Mouse (Mus musculus) urinary bladder, postnatal 10 days (tissue): ENCODE results near the gene Fam185a.

Experiments
- DNase-seq: peaks from one replicate; pipeline ENCODE4 v3.0.0; 2022; ENCODE audit warnings: low spot score

Fam185a gene

GRCm38 (mm10) chr5:21493294-21493999 is 68.7 kb downstream of the Fam185a start:
- no peak for DNase-seq

GRCm38 (mm10) chr5:21494781-21495180 is 70.0 kb downstream of the Fam185a start:
- no peak for DNase-seq

GRCm38 (mm10) chr5:21496321-21496720 is 71.6 kb downstream of the Fam185a start:
- DNase-seq = no peak

- no peak for DNase-seq
These were observed 72.1 kb downstream of the Fam185a start for GRCm38 (mm10) chr5:21496881-21497280.

- no peak for DNase-seq
These were observed 73.7 kb downstream of the Fam185a start for GRCm38 (mm10) chr5:21498490-21498889.

GRCm38 (mm10) chr5:21498925-21499324 is 74.2 kb downstream of the Fam185a start:
- no peak for DNase-seq

- DNase-seq = no peak
These were observed 75.4 kb downstream of the Fam185a start for GRCm38 (mm10) chr5:21500133-21500532.

GRCm38 (mm10) chr5:21500941-21501340 is 76.2 kb downstream of the Fam185a start:
- no peak for DNase-seq

- DNase-seq = no peak
These were observed 78.3 kb downstream of the Fam185a start for GRCm38 (mm10) chr5:21502936-21503610.

- no peak for DNase-seq
These were observed 80.4 kb downstream of the Fam185a start for GRCm38 (mm10) chr5:21505159-21505558.

- no peak for DNase-seq
These were observed 82.1 kb downstream of the Fam185a start for GRCm38 (mm10) chr5:21506887-21507286.

- no peak for DNase-seq
These were observed 85.0 kb downstream of the Fam185a start for GRCm38 (mm10) chr5:21509801-21510200.

GRCm38 (mm10) chr5:21513363-21513762 is 88.6 kb downstream of the Fam185a start:
- DNase-seq = no peak

- DNase-seq = no peak
These were observed 92.8 kb downstream of the Fam185a start for GRCm38 (mm10) chr5:21517562-21517961.

GRCm38 (mm10) chr5:21518207-21518606 is 93.4 kb downstream of the Fam185a start:
- no peak for DNase-seq

- DNase-seq = no peak
These were observed 94.4 kb downstream of the Fam185a start for GRCm38 (mm10) chr5:21519166-21519565.

- no peak for DNase-seq
These were observed 102.2 kb downstream of the Fam185a start for GRCm38 (mm10) chr5:21526835-21527485.

- DNase-seq = no peak
These were observed 102.7 kb downstream of the Fam185a start for GRCm38 (mm10) chr5:21527488-21527911.

- DNase-seq = no peak
These were observed 103.5 kb downstream of the Fam185a start for GRCm38 (mm10) chr5:21528068-21528842.

GRCm38 (mm10) chr5:21529110-21529720 is 104.5 kb downstream of the Fam185a start:
- no peak for DNase-seq
